Mouse (Mus musculus): ENCODE results near the gene Slc22a4.

DNA sequence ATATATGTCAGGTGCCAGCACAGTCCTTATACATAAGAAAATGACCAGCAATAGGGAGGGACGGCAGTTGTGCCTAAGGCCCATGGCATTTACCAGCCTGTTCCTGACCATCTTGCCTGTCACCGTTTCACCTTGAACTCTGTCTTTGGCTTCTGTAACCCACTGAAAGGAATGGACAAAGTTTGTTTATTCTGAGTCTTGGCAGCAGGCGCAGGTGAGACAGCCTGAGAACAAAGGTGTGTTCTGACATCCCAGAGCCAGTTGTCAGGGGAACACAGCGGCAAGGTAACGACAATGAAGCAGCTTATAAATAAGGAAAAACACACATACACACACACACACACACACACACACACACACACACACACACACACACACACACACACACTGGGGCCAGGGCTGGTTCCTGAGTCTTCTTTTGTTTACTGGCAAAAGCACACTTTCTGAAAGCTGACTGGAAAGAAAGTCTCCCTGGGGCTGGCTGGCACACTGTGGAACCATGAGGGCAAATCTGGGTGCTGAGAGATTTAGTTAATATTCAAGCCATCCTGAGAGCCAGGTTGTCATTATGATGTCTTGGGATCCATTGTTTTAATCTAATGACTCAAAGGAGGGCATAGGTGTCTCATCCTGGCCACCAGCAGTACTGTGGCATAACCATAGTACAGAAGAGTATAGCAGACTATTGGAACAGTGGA, 6.3 kb downstream of the Slc22a4 start:
- TF ChIP-seq POLR2A (IDR thresholded peaks at IDR 0.05; ENCODE audit: extremely low read depth, insufficient read depth, low read length) (no peak), CTCF (IDR thresholded peaks at IDR 0.05; ENCODE audit: extremely low read depth, insufficient read depth, low read length) (no peak)

Measured in cortical plate, adult 2 months (tissue).